Comparison of ENCODE assay signal across 11 mouse cellular contexts in the genomic region with DNA sequence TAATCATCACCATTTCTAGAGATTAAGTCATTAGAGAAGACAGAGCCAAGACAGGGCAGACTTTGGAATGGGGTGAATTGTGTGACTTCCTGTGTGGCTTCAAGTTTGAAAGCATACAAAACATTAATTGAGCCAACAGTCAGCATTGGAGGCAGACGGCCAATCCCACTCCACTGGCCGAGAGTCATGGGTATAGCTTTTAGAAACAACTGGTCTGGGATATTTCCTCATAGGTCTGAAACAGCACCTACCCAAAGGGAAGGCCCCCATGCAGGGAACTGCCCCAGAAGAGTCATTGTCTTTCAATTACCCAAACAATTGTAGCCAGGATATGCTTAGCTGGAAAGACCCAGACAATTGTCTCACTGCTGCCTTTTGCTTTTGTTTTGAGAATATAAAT. TPM values are rescaled to one million over a fixed set of nuclear protein-coding genes. Genes with fewer than 3 reads are reported as not detected.
A peak's percentile ranks its signal among the peaks of the same experiment; 100 is the strongest.
DNase-seq lines count a peak whose midpoint lies in the region; ATAC-seq and TF ChIP-seq lines count a peak whose summit lies in the region.
"Had no signal": no experiment of that assay in that cellular context is flagged by ENCODE, and none has a peak within 500 bp of the region (broad histone marks: within the 10 kb centered on the region; RNA-seq: fewer than 3 reads in every experiment).

No protein-coding gene starts in this region.

- H3K4me1 ChIP-seq in hindbrain, postnatal 0 days (ENCODE audit: insufficient read depth, low read length), result no peaks in the 10 kb centered on the region
- 0 out of 2 replicates have a peak, but pooled peaks cover 4% of the 10 kb centered on the region for H3K4me1 ChIP-seq in hindbrain, embryonic 14.5 days (replicated peaks; ENCODE audit: control insufficient read depth, insufficient read depth, low read length)
- H3K4me1 ChIP-seq in lung, postnatal 0 days (ENCODE audit: insufficient read depth, low read depth, low read length), result peaks cover 6% of the 10 kb centered on the region; the same call in 1 of the 2 replicates
- H3K4me1 ChIP-seq: embryonic facial prominence, embryonic 12.5 days; liver, embryonic 15.5 days had no signal

- H3K9me3 ChIP-seq in hindbrain, postnatal 0 days (ENCODE audit: low read length), result no peaks in the 10 kb centered on the region
- no peaks in the 10 kb centered on the region for H3K9me3 ChIP-seq in hindbrain, embryonic 14.5 days (ENCODE audit: control insufficient read depth, low read length)
- no peaks in the 10 kb centered on the region for H3K9me3 ChIP-seq in lung, postnatal 0 days (ENCODE audit: low read length)
- H3K9me3 ChIP-seq: embryonic facial prominence, embryonic 12.5 days; liver, embryonic 15.5 days had no signal

- TF ChIP-seq EP300 in lung, postnatal 0 days (IDR thresholded peaks at IDR 0.05), result 0 out of 2 replicates have a peak, but pooled peaks have one; percentile 12

- H3K36me3 ChIP-seq in hindbrain, postnatal 0 days (ENCODE audit: insufficient read depth, low read length), result no peaks in the 10 kb centered on the region
- H3K36me3 ChIP-seq in hindbrain, embryonic 14.5 days (replicated peaks; ENCODE audit: control insufficient read depth, insufficient read depth), result no peaks in the 10 kb centered on the region
- H3K36me3 ChIP-seq in lung, postnatal 0 days (ENCODE audit: insufficient read depth, low read length), result no peaks in the 10 kb centered on the region
- H3K36me3 ChIP-seq: embryonic facial prominence, embryonic 12.5 days; liver, embryonic 15.5 days had no signal

- no peak overlapping the region for H3K9ac ChIP-seq in hindbrain, postnatal 0 days (replicated peaks; ENCODE audit: low read length)
- no peak overlapping the region for H3K9ac ChIP-seq in hindbrain, embryonic 14.5 days
- no peak overlapping the region for H3K9ac ChIP-seq in lung, postnatal 0 days (replicated peaks; ENCODE audit: low read depth)
- H3K9ac ChIP-seq: embryonic facial prominence, embryonic 12.5 days; liver, embryonic 15.5 days had no signal

- no peak overlapping the region for H3K4me3 ChIP-seq in hindbrain, postnatal 0 days (ENCODE audit: low read length)
- H3K4me3 ChIP-seq in hindbrain, embryonic 14.5 days (replicated peaks; ENCODE audit: low read length), result no peak overlapping the region
- no peak overlapping the region for H3K4me3 ChIP-seq in lung, postnatal 0 days (ENCODE audit: low read depth, low read length)
- H3K4me3 ChIP-seq: embryonic facial prominence, embryonic 12.5 days; liver, embryonic 15.5 days had no signal

- POLR2A ChIA-PET in Patski (lab: Charles Lee), result interaction anchor here (0.6 to 1.5 kb wide), 4 partner anchors 15 to 73 kb away, joined by 3 to 8 read pairs (median 5); no protein-coding TSS in a partner anchor

- ATAC-seq in hindbrain, postnatal 0 days, result 0 out of 2 replicates have a peak, but pooled peaks have one; percentile 29
- ATAC-seq in hindbrain, embryonic 14.5 days (ENCODE audit: low FRiP score), result no peak
- ATAC-seq in Patski, result peak; percentile 22
- ATAC-seq in lung, postnatal 0 days, result peak; percentile 78
- no peak for ATAC-seq in megakaryocyte-erythroid progenitor cell, adult 5-6 weeks (replicated peaks; ENCODE audit: low FRiP score, low TSS enrichment, poor library complexity, severe bottlenecking)

- intact Hi-C loops in heart, postnatal 10 days (cut with DNase I), result no loop called here

- H3K27ac ChIP-seq in hindbrain, postnatal 0 days, result no peak overlapping the region
- H3K27ac ChIP-seq in hindbrain, embryonic 14.5 days, result no peak overlapping the region
- H3K27ac ChIP-seq in lung, postnatal 0 days (ENCODE audit: low read length), result peak overlapping the region; percentile 55
- H3K27ac ChIP-seq: embryonic facial prominence, embryonic 12.5 days; liver, embryonic 15.5 days had no signal

- no peak for TF ChIP-seq CTCF in hindbrain, postnatal 0 days (IDR thresholded peaks at IDR 0.05; ENCODE audit: low read depth)
- no peak for TF ChIP-seq CTCF in Patski (IDR thresholded peaks at IDR 0.05)
- TF ChIP-seq CTCF in lung, postnatal 0 days (IDR thresholded peaks at IDR 0.05), result no peak

- in situ Hi-C loops in Patski (cut with MboI; ENCODE audit: low pct_unique_long_range_greater_than_20kb), result no loop called here

- DNase-seq in hindbrain, postnatal 0 days (ENCODE audit: low spot score), result no peak
- no peak for DNase-seq in hindbrain, embryonic 14.5 days (ENCODE audit: low spot score)
- peak; percentile 64 for DNase-seq in Patski (ENCODE audit: low read depth, low spot score)
- DNase-seq in heart, postnatal 10 days, result peak; percentile 32 to 35
- DNase-seq in lung, postnatal 0 days (ENCODE audit: low spot score), result peak; percentile 76
- DNase-seq in thymus, postnatal 10 days (ENCODE audit: low spot score in 2 of 2), result no peak
- DNase-seq: adrenal gland, adult 2 months; right cerebral cortex, adult 18-20 months had no signal

- H3K27me3 ChIP-seq in hindbrain, postnatal 0 days (ENCODE audit: insufficient read depth, low read length), result no peaks in the 10 kb centered on the region
- no peaks in the 10 kb centered on the region for H3K27me3 ChIP-seq in hindbrain, embryonic 14.5 days (ENCODE audit: control insufficient read depth, insufficient read depth, low read length)
- H3K27me3 ChIP-seq in Patski, result no peaks in the 10 kb centered on the region
- no peaks in the 10 kb centered on the region for H3K27me3 ChIP-seq in lung, postnatal 0 days (replicated peaks; ENCODE audit: insufficient read depth, low read length)
- H3K27me3 ChIP-seq: embryonic facial prominence, embryonic 12.5 days; liver, embryonic 15.5 days had no signal

- CTCF ChIA-PET in Patski (lab: Charles Lee), result interaction anchor here (0.9 to 2.3 kb wide), 9 partner anchors 14 to 132 kb away, joined by 3 to 10 read pairs (median 4); no protein-coding TSS in a partner anchor

- 18% methylated on average over 2 of the region's 2 CpGs for WGBS in hindbrain, postnatal 0 days
- 29% methylated on average over 2 of the region's 2 CpGs for WGBS in hindbrain, embryonic 14.5 days
- WGBS in lung, postnatal 0 days, result 27% methylated on average over 2 of the region's 2 CpGs

- no peak overlapping the region for H3K4me2 ChIP-seq in hindbrain, postnatal 0 days (ENCODE audit: low read depth, low read length)
- H3K4me2 ChIP-seq in hindbrain, embryonic 14.5 days (replicated peaks), result no peak overlapping the region
- 0 out of 2 replicates have a peak overlapping the region, but pooled peaks have one; percentile 8 for H3K4me2 ChIP-seq in lung, postnatal 0 days (replicated peaks; ENCODE audit: low read depth, low read length)
- H3K4me2 ChIP-seq: embryonic facial prominence, embryonic 12.5 days; liver, embryonic 15.5 days had no signal

RNA-seq across cellular contexts. Expression of gene C1qtnf7, which starts 39.5 kb away (rescaled TPM):
- 0.52 and 0.72 TPM in 2 replicates for total RNA-seq in hindbrain, postnatal 0 days (2014; rRNA removed)
- 1.3 and 1.7 TPM in 2 replicates for polyA plus RNA-seq in hindbrain, postnatal 0 days (2015; fragmentation: Nextera tagmentation; extraction: Ambion mirVana)
- polyA plus RNA-seq in hindbrain, embryonic 14.5 days (2014; fragmentation: Nextera tagmentation; extraction: Ambion mirVana), result 1.1 and 1.7 TPM in 2 replicates
- 0.09 TPM for polyA plus RNA-seq in Patski (2021)
- total RNA-seq in heart, postnatal 10 days (2021), result 10 to 100 TPM; 13.2 to 13.9 TPM
- polyA plus RNA-seq in lung, postnatal 0 days (2015; fragmentation: Nextera tagmentation; extraction: Ambion mirVana), result 35.8 and 37.2 TPM in 2 replicates
- total RNA-seq in megakaryocyte-erythroid progenitor cell, adult 5-6 weeks (2014; fragmentation: Nextera tagmentation), result not detected in 2 replicates
- total RNA-seq in megakaryocyte-erythroid progenitor cell, adult 5-6 weeks (2017), result not detected in 2 replicates

Comparison
In these comparisons a context has a peak if more than half of its experiments do, and no peak if none do; other contexts are left out.
1. ATAC-seq: peak in hindbrain, postnatal 0 days (single experiment), Patski (single experiment) and lung, postnatal 0 days (single experiment); none in hindbrain, embryonic 14.5 days (single experiment) and megakaryocyte-erythroid progenitor cell, adult 5-6 weeks (single experiment).
2. DNase-seq: peak in Patski (single experiment), heart, postnatal 10 days (2 of 2) and lung, postnatal 0 days (single experiment); none in hindbrain, postnatal 0 days (single experiment), hindbrain, embryonic 14.5 days (single experiment) and thymus, postnatal 10 days (0 of 2).
3. RNA of gene C1qtnf7, which starts 39.5 kb away (polyA plus RNA-seq): 35.8 to 37.2 TPM in lung, postnatal 0 days; 1.1 to 1.7 TPM in hindbrain, embryonic 14.5 days, 1.3 to 1.7 TPM in hindbrain, postnatal 0 days and 0.09 TPM in Patski (single experiment); every median in the first group is over 10 times any median in the second.